Mouse (Mus musculus): Measurements from ENCODE around the gene Msi2.

The Msi2 gene

DNA sequence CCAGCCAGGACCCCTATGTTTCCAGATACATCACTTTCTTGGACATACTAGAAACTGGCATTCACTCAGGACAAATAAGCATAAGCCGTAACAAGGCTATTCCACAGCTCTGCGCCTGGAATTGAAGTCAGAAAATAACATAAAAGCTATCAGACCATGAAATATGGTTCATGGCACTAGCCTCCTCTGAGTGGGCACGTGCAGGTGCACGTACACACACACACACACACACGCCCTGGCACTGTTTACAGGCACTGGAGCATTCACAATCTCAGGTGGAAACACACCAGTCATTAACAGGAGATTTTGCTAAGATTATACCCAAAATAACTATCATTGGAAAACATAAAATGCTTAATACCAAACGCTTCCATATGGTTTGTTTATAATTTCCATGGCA, 81.4 kb downstream of the Msi2 start:
- in situ Hi-C loops (cut with MboI, MseI): no loop called here

DNA sequence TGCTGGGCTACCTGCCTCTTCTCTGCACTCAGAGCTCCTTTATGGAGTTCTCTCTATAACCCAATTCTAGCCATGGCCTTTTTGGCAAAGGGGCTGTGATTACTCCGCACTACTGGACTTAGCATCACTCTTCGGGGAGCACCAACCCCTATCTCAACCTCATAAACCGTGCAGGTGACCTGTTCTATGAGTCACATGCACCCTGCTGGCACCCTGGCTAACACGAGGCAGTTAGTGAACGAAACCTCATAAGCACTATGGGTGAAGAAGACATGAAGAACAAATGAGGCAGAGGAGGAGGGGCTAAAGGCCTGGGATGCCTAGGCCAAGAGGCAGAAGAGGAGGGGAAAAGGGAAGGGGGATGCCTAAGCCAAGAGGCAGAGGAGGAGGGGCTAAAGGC, 82.0 kb downstream of the Msi2 start:
- in situ Hi-C loops (cut with MboI, MseI): no loop called here

DNA sequence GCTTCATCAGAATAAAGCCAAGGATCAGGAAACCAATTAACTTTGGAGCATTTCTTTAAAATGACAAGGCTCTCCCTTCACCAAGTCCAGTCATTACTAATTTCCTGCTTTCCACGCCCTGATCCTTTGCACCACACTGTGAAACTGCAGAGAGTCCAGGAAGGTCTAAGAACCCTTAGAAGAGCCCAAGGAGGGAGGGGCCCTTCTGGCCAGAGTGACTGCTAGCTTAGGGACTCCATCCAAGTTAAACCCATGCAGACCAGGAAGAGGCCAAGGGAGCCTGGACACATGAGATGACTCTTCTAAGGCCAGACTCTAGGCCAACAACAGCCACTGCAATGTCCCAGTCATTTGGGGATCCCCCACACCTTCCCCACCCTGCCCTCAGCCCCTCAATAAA, 83.7 kb downstream of the Msi2 start:
- in situ Hi-C loops (cut with MboI, MseI): no loop called here

DNA sequence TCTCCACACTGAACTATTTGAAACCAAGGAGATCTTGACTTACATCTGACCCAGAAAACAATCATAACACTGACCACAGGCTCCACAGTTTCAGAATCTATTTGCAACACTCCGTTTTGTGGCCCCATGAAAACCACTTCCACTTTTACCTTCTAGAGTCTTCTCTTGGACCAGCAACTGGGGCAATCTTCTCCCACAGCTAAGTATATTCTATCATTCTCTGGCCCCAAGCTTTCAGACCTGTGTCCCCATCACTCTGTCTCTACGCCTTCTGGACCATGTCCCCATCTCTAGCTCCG, 86.4 kb downstream of the Msi2 start:
- in situ Hi-C loops (cut with MboI, MseI): no loop called here

DNA sequence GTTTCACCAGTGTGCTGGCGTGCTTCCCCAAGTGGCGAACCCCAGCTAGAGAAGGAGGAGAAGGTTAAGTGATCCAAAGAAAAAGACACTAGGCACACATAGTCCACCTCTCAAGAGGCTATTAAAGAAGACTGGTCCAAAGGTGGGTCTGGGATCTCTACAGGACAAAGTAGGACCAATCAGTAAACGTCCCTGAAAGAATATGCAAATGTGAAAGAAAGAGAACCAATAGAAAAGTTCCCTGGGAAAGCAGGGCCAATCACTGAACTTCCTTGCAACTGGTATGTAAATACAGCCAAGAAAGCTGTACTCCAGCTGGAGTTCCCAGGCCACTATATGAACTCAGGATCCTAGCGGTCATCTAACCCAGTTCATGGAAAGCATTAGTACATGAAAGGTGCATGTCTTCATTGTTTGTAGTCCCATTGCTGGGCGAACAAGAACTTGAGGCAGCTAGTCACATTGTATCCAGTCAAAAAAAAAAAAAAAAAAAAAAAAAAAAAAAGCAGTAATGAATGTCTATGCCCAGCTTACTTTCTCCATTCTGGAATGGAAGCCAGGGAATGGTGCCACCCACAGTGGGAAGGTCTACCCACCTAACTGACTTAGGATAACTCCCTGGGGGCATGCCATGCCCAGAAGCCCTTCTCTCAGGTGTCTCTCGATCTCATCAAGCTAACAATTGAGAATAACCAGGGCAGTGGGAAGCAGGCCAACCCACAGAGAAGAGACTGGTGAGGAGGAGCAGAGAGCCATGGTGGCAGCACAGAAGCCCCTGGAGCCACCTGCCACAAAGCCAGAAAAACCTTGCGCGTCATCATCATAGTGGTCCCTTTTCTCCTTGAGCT, 87.0 kb downstream of the Msi2 start:
- in situ Hi-C loops (cut with MboI, MseI): no loop called here

DNA sequence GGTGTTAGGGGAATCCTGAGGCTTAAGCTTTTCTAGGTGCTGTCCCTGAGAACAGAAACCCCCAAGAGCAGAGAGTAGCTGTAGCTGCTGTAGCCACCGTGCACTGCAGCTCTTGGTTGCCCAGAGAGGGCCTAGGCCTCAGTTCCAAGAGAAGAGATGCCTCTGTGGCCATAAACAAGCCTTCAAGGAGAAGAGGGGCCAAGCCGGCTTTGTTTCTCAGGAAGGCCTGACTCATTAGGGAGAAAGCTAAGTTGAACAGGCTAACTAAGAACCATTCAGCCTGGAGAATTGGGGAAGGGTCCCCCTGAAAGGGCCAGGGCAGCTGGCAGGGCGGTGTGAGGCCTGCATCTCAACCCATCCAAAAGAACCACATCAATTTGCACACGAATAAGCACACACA, 88.7 kb downstream of the Msi2 start:
- in situ Hi-C loops (cut with MboI, MseI): no loop called here

DNA sequence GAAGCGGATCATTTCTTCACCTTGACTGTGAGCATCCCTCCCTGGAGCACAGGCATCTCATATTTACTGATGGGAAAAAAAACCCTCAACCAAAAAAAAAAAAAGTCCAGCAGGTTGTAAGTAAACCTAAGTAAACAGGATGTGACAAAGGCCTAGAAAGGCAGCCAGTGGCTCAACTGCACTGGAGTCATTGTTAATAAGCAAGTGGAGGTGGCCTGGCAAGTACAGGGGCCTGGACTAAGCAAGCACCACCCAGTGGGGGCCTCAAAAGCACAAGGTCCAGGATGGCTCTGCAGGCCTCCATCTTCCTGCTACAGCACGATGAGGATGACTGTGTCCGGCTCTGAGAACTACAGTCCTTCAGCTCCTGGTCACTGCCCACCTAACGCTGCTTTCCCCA, 89.1 kb downstream of the Msi2 start:
- in situ Hi-C loops (cut with MboI, MseI): no loop called here

DNA sequence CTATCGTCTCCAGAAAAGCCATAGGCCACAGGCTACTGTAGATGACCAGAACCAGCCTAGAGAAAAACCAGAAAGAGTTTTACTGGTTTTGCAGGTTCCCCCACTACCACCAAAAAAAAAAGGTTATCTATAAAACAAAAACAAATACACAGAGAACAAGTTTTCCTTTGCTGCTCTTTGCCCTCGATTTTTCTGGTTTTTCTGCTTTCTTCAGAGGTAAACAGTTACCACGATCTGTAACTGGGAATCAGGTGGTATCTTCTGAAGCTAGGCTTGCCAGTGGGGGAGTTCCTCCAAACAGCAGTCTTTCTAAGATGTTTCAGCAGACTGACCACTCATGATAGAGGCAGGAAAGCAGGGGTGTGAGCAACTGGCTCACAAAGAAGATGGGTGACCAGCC, 89.6 kb downstream of the Msi2 start:
- in situ Hi-C loops (cut with MboI, MseI): no loop called here

DNA sequence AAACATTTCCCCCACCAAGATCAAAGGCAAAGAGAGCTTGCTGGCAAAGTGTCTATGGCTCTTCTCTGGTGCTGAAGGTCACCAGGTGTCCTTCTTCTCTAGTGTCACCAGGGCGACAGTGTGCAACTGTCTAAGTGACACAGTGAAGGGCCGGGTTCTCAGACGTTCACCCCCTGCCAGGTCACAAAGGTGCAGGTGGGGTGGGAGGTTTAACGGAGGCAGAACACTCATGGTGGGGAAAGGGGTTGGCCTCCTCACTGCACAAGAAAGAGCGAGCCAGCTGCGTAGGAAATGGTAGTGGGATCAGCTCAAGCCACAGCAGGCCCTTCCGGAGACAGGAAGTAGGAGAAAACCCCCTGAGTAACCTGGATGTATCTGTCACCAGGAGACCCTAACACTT, 91.0 kb downstream of the Msi2 start:
- in situ Hi-C loops (cut with MboI, MseI): no loop called here

DNA sequence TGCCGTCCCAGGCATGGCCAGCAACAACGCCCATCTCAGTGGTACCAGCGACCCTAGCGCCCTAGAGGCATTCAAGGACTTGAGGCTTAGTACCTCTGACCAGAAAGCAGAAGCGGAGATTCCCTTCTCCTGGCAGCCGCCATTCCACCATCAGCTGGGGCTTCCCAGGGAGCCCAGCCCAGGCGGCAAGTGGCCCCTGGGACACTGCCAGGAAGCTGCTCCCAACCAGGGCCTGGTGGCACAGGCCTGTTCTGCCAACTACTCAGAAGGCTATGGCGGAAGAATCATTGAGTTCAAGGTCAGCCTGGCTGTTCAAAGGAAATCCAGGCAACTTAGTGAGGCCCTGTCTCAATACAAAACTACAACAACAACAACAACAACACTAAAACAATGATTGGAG, 91.7 kb downstream of the Msi2 start:
- in situ Hi-C loops (cut with MboI, MseI): no loop called here

DNA sequence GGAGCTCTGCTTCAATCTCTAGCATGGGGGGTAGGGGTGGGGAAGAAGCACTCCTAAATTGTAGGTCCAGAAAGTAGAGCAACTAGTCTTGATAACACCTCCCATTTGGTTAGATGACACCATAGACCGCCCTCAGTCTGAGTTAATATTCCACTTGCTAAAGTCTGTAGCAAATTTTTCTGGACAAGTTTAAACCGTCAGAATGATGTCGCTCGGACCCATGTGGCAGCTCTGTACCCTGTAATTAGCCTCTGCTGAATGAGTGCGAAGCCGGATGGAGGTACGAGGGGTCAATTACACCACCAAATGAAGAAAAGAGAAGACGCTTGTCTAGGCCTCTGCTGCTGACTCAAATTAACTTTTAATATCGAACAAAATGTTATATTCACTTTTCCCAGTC, 92.3 kb downstream of the Msi2 start:
- in situ Hi-C loops (cut with MboI, MseI): no loop called here

DNA sequence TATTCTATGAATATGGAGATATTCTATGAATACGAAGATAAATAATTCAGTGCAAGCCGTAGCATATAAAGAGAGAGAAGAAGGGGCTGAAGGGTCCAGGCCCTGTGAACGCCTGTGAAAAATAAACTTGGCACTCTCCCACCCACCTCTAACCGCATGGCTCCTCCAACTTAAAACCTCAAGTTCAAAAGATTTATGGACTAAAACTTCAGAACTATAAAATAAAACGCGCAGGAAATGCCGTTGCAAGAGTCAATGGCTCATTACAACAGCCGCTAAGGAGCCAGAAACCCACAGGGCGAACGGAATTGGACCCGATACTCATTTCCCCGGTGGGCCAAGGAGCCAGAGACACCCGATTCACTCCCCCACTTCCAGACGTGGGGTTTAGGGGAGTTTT, 93.2 kb downstream of the Msi2 start:
- in situ Hi-C loops (cut with MboI, MseI): no loop called here

DNA sequence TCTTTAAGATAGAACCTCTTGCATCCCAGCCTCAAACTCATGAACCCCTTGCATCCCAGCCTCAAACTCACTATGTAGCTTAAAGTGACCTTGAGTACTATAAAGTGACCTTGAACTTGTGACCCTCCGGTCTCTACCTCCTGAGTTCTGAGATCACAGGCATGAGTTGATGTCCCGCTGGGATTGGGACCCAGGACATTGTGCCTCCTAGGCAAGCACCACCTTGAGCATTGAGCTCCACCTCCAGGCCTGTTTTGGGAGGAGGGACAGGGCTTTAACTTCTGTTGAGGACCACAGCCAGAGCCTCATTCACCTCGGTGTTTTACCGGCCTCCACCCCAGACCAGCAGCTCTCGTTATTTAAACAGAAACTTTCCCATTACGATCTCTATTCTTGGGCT, 93.7 kb downstream of the Msi2 start:
- in situ Hi-C loops (cut with MboI, MseI): no loop called here

DNA sequence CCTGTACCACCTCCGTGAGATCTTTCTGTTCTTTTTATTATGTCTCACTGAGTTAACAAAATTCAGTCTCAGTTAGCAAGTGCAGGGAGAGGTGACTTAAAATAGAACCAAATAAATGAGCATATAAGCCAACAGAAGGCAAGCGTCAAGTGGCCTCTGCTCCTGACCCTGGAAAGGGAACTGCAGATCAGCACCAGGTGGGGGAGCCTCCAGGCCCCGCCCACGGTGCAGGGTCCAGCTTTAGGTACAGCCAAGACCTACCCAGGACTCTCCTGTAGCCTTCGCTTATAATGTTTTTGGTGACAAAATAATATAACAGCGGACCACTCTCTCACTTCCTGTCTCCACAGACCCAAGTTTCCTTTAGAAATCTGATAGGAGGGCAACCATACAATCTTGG, 94.6 kb downstream of the Msi2 start:
- in situ Hi-C loops (cut with MboI, MseI): no loop called here

DNA sequence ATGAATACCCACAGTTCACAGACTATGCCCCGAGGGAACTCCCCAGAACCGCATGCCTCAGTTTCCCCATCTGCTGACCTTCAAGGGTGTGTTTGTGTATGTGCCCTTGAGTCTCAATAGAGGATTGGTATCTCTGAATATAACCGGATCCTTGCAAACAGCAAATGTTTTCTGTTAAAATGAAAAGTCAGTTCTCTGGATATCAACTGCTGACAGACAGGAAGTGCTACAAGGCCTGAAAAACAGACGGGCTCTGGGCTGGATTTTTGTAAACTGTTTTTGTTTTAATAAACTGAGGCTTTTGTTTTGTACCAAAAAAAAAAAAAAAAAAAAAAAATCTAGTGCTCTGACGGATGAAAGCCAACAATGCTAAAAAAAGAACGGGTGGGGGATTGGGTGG, 95.8 kb downstream of the Msi2 start:
- in situ Hi-C loops (cut with MboI, MseI): no loop called here

DNA sequence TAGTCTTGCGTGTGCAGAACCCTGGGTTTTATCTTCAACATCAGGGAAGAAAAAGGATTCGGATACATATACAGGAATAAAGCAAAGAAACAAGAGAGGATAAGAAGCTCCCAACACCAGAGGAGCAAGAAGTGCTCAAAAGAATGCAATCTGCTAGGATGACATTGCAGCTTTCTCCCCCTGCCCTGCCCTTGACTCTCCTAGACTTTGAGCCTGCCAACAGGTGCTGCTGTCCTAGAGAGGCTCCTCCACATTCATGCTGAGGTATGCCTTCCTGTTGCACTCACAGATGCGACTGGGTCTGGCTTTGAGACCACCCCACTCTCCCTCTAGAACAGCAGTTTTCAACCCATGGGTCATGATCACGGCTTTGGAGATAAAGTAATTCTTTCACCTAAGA, 96.5 kb downstream of the Msi2 start:
- in situ Hi-C loops (cut with MboI, MseI): no loop called here

DNA sequence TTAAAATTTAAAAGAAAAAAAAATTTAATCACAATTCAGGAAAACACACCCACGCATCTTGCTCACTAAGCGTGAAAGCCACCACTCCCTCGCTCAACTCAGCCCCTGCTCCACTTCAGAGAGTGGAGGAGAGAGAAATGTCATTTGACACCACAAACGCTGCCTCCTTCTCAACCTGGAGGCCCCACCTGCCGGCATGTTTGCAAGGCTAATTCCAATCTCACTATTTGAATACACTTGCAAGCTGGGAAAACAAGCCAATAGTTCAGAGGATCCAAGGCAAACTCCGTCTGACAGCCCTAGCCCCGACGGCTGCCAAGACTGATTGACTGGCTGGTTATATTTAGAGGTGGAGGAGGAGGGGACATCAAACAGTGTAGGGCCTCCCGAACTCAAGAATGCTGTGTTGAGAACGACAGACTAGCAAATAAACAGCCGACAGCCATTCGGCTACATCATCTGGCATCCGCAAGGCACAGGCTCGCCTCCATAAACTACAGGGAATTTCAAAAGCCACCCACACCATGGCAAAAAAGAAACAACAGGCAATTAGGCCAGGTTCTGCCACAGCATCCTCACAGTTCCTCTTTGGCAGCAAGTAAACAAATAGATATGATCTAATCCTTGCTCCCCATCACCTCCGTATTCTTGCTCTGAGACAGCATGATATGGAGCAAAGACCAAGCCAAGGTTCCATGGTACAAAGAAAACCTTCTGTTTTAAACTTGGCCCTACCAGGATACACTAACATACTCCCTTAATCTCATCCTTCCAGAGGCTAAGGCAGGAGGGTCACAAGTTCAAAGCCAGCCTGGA, 97.9 kb downstream of the Msi2 start:
- in situ Hi-C loops (cut with MboI, MseI): no loop called here

DNA sequence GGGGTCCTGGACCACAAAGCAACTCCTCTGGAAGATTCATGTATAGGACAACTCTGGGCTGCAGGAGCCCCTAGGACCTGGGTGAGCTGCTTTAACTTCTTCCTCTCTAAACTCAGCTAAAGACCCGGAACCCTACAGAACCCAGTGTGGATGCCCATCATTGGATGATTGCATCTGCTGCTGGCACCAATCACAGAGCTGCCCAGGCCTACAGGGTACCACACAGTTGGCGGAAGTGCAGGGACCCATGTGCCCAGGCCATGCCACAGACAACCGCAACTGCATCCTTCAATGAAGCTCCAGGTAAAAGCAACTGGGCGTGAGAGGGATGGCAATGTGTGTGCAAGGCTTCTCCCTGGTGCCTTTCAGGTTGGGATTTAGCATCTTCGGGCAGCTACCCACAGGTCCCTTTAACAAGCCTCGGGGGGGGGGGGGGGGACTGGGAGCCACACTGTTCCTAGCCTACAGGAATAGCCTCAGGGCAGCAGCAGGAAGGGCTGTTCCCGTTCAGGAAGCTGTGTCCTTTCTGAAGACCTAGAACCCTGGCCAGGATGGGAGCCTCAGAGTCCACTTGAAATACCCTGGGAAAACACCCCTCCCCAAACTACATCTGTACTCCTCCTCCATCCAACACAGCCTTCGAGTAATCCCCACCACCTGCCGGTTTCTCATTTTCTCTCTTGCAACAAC, 98.7 kb downstream of the Msi2 start:
- in situ Hi-C loops (cut with MboI, MseI): no loop called here

DNA sequence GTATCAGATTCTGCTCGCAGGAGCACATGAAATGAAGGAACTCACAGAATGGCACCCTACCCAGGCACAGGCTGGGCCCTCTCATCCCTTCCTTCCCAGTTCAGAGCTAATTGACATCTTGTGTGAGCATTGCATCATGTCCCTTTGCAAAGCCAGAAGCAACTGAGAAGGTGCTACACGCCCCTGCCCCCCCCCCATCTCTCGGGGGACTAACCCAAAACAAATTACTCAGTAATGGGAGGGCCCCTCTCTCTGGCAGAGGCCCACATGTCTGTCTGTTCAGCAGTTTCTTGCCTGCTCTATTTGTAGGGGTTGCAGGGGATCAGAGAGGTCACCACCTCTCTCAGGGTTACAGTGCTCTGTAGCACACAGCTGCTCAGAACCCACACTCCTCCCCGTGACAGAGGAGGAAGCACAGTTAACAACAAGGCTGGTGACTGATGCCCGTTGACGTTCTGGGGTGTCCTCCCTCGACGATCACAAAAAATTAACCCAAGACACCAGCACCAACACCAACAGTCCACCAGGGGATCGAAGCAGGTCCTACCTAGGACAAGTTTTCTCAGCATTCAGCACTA, 99.5 kb downstream of the Msi2 start:
- in situ Hi-C loops (cut with MboI, MseI): no loop called here

DNA sequence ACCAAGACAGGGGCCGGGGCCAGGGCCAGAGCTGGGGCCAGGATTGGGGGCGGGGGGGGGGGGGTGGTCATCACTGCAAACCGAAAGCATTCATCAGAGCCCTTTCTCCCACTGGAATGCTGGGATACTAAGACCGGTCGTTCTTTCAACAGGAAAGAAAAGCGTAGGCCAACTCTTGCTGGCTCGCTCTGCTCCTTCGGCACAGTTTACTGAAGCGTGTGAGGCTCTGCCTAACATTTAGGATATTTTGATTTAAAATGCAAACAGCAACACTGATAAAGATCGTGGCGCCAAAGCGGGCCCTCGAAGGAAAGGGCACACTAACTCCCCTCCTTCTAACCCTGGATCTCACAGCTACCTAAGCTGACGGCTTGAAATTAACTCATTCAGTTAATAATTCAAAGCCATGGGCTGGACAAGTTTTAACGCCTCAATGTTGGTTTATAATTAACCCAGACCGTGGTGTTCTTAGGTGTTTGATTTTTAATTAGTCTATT, 100.3 kb downstream of the Msi2 start:
- in situ Hi-C loops (cut with MboI, MseI): no loop called here

DNA sequence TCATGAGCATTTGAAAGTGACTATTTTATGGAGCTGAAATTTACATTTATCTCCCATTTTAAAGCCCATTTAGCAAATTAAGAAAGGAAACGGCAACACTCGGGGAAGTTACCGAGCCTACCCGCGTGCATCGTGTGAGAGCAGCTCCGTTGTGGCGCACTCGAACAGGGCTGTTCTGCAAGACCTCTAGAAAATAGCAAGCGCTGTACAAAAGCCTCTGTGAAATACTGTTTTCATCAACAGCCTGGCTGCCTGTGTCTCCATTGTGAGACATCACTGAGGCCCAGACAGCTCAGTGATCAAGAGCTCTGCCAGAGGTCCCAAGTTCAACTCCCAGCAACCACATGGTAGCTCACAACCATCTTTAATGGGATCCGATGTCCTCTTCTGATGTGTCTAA, 100.9 kb downstream of the Msi2 start:
- in situ Hi-C loops (cut with MboI, MseI): no loop called here
